In the genomic region with DNA sequence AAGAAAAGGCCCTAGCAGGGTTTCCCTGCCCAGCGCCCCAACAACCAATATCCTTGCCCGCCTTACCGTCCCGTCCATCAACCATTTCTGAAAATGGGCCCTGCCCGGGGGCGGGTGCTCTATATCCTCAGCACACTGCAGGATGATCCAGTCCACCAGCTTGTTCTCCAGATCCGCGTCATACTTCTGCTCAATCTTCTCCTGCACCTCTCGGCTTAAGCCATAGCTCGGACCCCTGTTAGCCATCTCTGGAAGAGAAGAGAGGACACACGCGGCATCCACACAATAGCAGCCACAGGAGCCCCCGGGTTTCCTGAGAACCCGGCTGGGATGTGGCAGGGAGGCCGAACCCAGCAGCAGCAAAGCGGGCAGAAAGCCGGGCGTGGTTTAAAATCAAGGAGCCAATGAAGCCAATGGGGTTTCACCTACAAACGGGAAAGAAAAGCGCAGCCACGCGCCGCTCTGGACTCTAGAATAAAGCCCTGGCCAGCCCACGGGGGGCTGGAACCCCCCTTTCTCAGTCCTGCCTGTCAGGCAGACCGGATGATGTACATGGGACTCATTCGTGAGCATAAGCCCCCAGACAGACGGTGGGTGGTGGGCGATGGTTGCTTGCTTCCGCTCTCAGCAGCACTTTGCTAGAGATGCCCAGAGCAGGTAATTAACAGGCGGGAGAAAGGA, we compare ENCODE assay signal across 7 mouse cellular contexts. TPM values are rescaled to one million over a fixed set of nuclear protein-coding genes. Genes with fewer than 3 reads are reported as not detected.
A peak's percentile ranks its signal among the peaks of the same experiment; 100 is the strongest.
DNase-seq lines count a peak whose midpoint lies in the region; ATAC-seq lines count a peak whose summit lies in the region.

A gene (minus strand): TSS at position 548 of the 681 bp plus-strand sequence.

- no peaks in the 10 kb centered on the region for H3K9me3 ChIP-seq in embryonic facial prominence, embryonic 13.5 days
- no peaks in the 10 kb centered on the region for H3K9me3 ChIP-seq in hindbrain, embryonic 11.5 days (ENCODE audit: control insufficient read depth, low read length)
- no peaks in the 10 kb centered on the region for H3K9me3 ChIP-seq in midbrain, embryonic 11.5 days (ENCODE audit: control insufficient read depth, low read length)

- no peaks in the 10 kb centered on the region for H3K27me3 ChIP-seq in embryonic facial prominence, embryonic 13.5 days
- H3K27me3 ChIP-seq in hindbrain, embryonic 11.5 days (ENCODE audit: control insufficient read depth, insufficient read depth, low read length): no peaks in the 10 kb centered on the region
- H3K27me3 ChIP-seq in midbrain, embryonic 11.5 days (ENCODE audit: control insufficient read depth, insufficient read depth, low read length): no peaks in the 10 kb centered on the region

- DNase-seq in Muller cell, postnatal 12 days (ENCODE audit: inconsistent ontology term): peak; percentile 51
- DNase-seq in adrenal gland, postnatal 25 days: peak; percentile 39
- DNase-seq in hindbrain, embryonic 11.5 days (ENCODE audit: low spot score): peak; percentile 85
- peak; percentile 75 to 77 for DNase-seq in left cerebral cortex, adult 8-10 months (ENCODE audit: low spot score in 2 of 2)
- no peak for DNase-seq in midbrain, embryonic 11.5 days (ENCODE audit: low spot score, missing footprints)
- DNase-seq in testis, postnatal 10 days (ENCODE audit: low spot score): peak; percentile 45

- H3K36me3 ChIP-seq in embryonic facial prominence, embryonic 13.5 days: peaks cover 20% of the 10 kb centered on the region
- H3K36me3 ChIP-seq in hindbrain, embryonic 11.5 days (ENCODE audit: control insufficient read depth, insufficient read depth, low read length): peaks cover 2% of the 10 kb centered on the region; the same call in 1 of the 2 replicates
- no peaks in the 10 kb centered on the region for H3K36me3 ChIP-seq in midbrain, embryonic 11.5 days (ENCODE audit: control insufficient read depth, insufficient read depth, low read length)

- under 1% methylated on average over 30 of the region's 30 CpGs for WGBS in embryonic facial prominence, embryonic 13.5 days
- under 1% methylated on average over 30 of the region's 30 CpGs for WGBS in hindbrain, embryonic 11.5 days
- under 1% methylated on average over 30 of the region's 30 CpGs for WGBS in midbrain, embryonic 11.5 days

- peak within 1 kb of the TSS; percentile 82 for H3K9ac ChIP-seq in embryonic facial prominence, embryonic 13.5 days
- H3K9ac ChIP-seq in hindbrain, embryonic 11.5 days (ENCODE audit: low read depth, low read length): peak within 1 kb of the TSS; percentile 72
- peak within 1 kb of the TSS; percentile 91 for H3K9ac ChIP-seq in midbrain, embryonic 11.5 days (ENCODE audit: low read length)

- ATAC-seq in embryonic facial prominence, embryonic 13.5 days (ENCODE audit: insufficient number of reproducible peaks, insufficient read depth, low FRiP score, low TSS enrichment, low read depth): peak; percentile 70; the same call in 1 of the 2 replicates
- peak; percentile 91 for ATAC-seq in hindbrain, embryonic 11.5 days (ENCODE audit: low FRiP score)
- peak; percentile 92 for ATAC-seq in midbrain, embryonic 11.5 days (ENCODE audit: low FRiP score)

- H3K4me1 ChIP-seq in embryonic facial prominence, embryonic 13.5 days: peaks cover 20% of the 10 kb centered on the region
- peaks cover 2% of the 10 kb centered on the region; the same call in 1 of the 2 replicates for H3K4me1 ChIP-seq in hindbrain, embryonic 11.5 days (replicated peaks; ENCODE audit: control insufficient read depth, insufficient read depth, low read length)
- H3K4me1 ChIP-seq in midbrain, embryonic 11.5 days (ENCODE audit: control insufficient read depth, insufficient read depth, low read length): peaks cover 15% of the 10 kb centered on the region

- H3K27ac ChIP-seq in embryonic facial prominence, embryonic 13.5 days: peak within 1 kb of the TSS; percentile 22; the same call in 1 of the 2 replicates
- H3K27ac ChIP-seq in hindbrain, embryonic 11.5 days (ENCODE audit: low read depth, low read length): peak within 1 kb of the TSS; percentile 91
- peak within 1 kb of the TSS; percentile 94 for H3K27ac ChIP-seq in midbrain, embryonic 11.5 days (ENCODE audit: low read depth, low read length)

- H3K4me3 ChIP-seq in embryonic facial prominence, embryonic 13.5 days: peak within 1 kb of the TSS; percentile 59
- H3K4me3 ChIP-seq in hindbrain, embryonic 11.5 days (ENCODE audit: low read depth, low read length): peak within 1 kb of the TSS; percentile 50
- H3K4me3 ChIP-seq in midbrain, embryonic 11.5 days (ENCODE audit: low read depth, low read length): peak within 1 kb of the TSS; percentile 62

- peak within 1 kb of the TSS; percentile 88 for H3K4me2 ChIP-seq in embryonic facial prominence, embryonic 13.5 days
- peak within 1 kb of the TSS; percentile 66 for H3K4me2 ChIP-seq in hindbrain, embryonic 11.5 days (replicated peaks; ENCODE audit: low read depth, low read length)
- peak within 1 kb of the TSS; percentile 57 for H3K4me2 ChIP-seq in midbrain, embryonic 11.5 days

RNA-seq across cellular contexts. Expression of the gene that starts here (rescaled TPM):
- total RNA-seq in adrenal gland, postnatal 25 days (2021): 4.9 and 5.0 TPM in 2 replicates
- polyA plus RNA-seq in embryonic facial prominence, embryonic 13.5 days (2015; fragmentation: Nextera tagmentation; extraction: Ambion mirVana): 22.2 and 25.4 TPM in 2 replicates
- polyA plus RNA-seq in hindbrain, embryonic 11.5 days (2014; fragmentation: Nextera tagmentation; extraction: Ambion mirVana): 410 and 447 TPM in 2 replicates
- total RNA-seq in left cerebral cortex, adult 8-10 months (2022): 100 to 1,000 TPM; 282 to 335 (median 308) TPM
- polyA plus RNA-seq in midbrain, embryonic 11.5 days (2014; fragmentation: Nextera tagmentation; extraction: Ambion mirVana): 320 and 334 TPM in 2 replicates

Comparison
In these comparisons a context has a peak if more than half of its experiments do, and no peak if none do; other contexts are left out.
1. RNA of the gene that starts here (total RNA-seq): 282 to 335 TPM in left cerebral cortex, adult 8-10 months; 4.9 to 5.0 TPM in adrenal gland, postnatal 25 days; every median in the first group is over 10 times any median in the second.
2. RNA of the gene that starts here (polyA plus RNA-seq): 410 to 447 TPM in hindbrain, embryonic 11.5 days and 320 to 334 TPM in midbrain, embryonic 11.5 days; 22.2 to 25.4 TPM in embryonic facial prominence, embryonic 13.5 days; every median in the first group is over 10 times any median in the second.
3. H3K27ac ChIP-seq: peak in every context shown above with its lines; median percentile 94 in midbrain, embryonic 11.5 days; 91 in hindbrain, embryonic 11.5 days; 22 in embryonic facial prominence, embryonic 13.5 days.
4. Peak in every context shown above with its lines, with median percentiles within 50 percentile points of each other: ATAC-seq, H3K4me2 ChIP-seq, H3K4me3 ChIP-seq and H3K9ac ChIP-seq.